Mouse (Mus musculus): ENCODE results near the gene Slit1.

GRCm38 (mm10) chr19:41634999-41635398, 108.5 kb downstream of the Slit1 start:
- TF ChIP-seq GATA1 (IDR thresholded peaks at IDR 0.05; ENCODE audit: low read length) (no peak), TAL1 (IDR thresholded peaks at IDR 0.05; ENCODE audit: low read length) (no peak)
